Mouse (Mus musculus) forebrain, embryonic 14.5 days (tissue): ENCODE data around the gene Gemin7. TPM values are rescaled to one million over a fixed set of nuclear protein-coding genes. Genes with fewer than 3 reads are reported as not detected.

Experiments used
- ATAC-seq: fragments of 200-750 bp; cut with Nextera tagmentation; 2 replicates; pipeline ENCODE4 v1.8.0; 2017; ENCODE audit warnings: mild to moderate bottlenecking, moderate library complexity
- DNase-seq: peaks from one replicate; pipeline ENCODE4 v3.0.0-alpha.2; 2015; ENCODE audit warnings: low spot score
- H3K27ac ChIP-seq: fragments of 300-500 bp; sonication (generic); 2 replicates; pipeline ENCODE4 v1.5.1; 2014; ENCODE audit warnings: low read depth, mild to moderate bottlenecking, control low read depth, low read length, moderate library complexity
- H3K27me3 ChIP-seq: fragments of 300-500 bp; sonication (generic); replicated peaks from 2 replicates; pipeline ENCODE4 v1.6.1; 2014; ENCODE audit warnings: low read length, control low read depth, mixed read lengths; ENCODE audit not compliant: control insufficient read depth, insufficient read depth
- H3K36me3 ChIP-seq: fragments of 300-500 bp; sonication (generic); 2 replicates; pipeline ENCODE4 v1.6.1; 2014; ENCODE audit warnings: low read length, control low read depth; ENCODE audit not compliant: control insufficient read depth, insufficient read depth
- H3K4me1 ChIP-seq: fragments of 300-500 bp; sonication (generic); 2 replicates; pipeline ENCODE4 v1.6.1; 2014; ENCODE audit warnings: antibody characterized with exemption, low read length, control low read depth; ENCODE audit not compliant: control insufficient read depth, insufficient read depth
- H3K4me2 ChIP-seq: fragments of 300-500 bp; sonication (generic); 2 replicates; pipeline ENCODE4 v1.6.1; 2014; ENCODE audit warnings: mild to moderate bottlenecking, control low read depth, low read length
- H3K4me3 ChIP-seq: fragments of 300-500 bp; sonication (generic); 2 replicates; pipeline ENCODE4 v1.5.1; 2014; ENCODE audit warnings: low read depth, low read length, control low read depth
- H3K9ac ChIP-seq: fragments of 300-500 bp; sonication (generic); 2 replicates; pipeline ENCODE4 v1.6.1; 2014; ENCODE audit warnings: mild to moderate bottlenecking, low read length, control low read depth, moderate library complexity
- H3K9me3 ChIP-seq: fragments of 300-500 bp; sonication (generic); replicated peaks from 2 replicates; pipeline ENCODE4 v1.6.1; 2016; ENCODE audit warnings: low read length, control low read depth, mixed read lengths; ENCODE audit not compliant: control insufficient read depth
- WGBS: fragments of 180-500 bp; shearing (Covaris S2); extraction: QIAGEN DNeasy Blood & Tissue Kit; methylation state at CpG from one replicate; pipeline ENCODE4 v1.1.7; 2014; 5-methylcytosine and 5-hydroxymethylcytosine counted together
- polyA plus RNA-seq: library from polyadenylated mRNA; unstranded; fragments of >200 nt; fragmentation: Nextera tagmentation; extraction: Ambion mirVana; gene quantifications from 2 replicates; pipeline ENCODE4 v1.2.1, GENCODE M21; 2014

Gene Gemin7
- polyA plus RNA-seq, 1 experiment from 2014 or later: 146 TPM

DNA sequence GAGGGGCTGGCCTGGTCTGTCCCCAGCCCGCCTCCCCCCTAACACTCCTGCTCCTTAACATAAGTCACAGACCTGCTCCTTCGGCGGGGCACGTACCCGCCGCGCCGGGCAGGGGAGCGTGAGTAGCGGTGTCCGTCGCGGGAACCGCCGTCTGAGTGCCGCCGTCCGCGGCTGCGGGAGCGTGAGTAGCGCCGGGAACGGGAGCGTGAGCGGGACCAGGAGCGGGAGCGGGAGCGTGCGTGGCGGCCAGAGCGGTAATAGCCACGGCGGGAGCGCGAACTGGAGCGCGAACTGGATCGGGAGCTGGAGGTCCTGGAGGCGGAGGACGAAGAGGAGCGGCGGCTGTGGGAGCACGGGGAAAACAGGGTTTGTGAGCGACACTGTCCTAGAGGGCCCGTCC, 8.9 kb upstream of the Gemin7 start:
- no peaks in the 10 kb centered on the region for H3K4me1 ChIP-seq
- no peak overlapping the region for H3K4me3 ChIP-seq
- ATAC-seq: no peak
- H3K36me3 ChIP-seq: peaks cover 98% of the 10 kb centered on the region
- H3K27me3 ChIP-seq: no peaks in the 10 kb centered on the region
- 82% methylated on average over 44 of the region's 46 CpGs for WGBS
- DNase-seq: no peak
- no peak overlapping the region for H3K4me2 ChIP-seq
- no peak overlapping the region for H3K27ac ChIP-seq
- H3K9ac ChIP-seq: no peak overlapping the region
- H3K9me3 ChIP-seq: no peaks in the 10 kb centered on the region

DNA sequence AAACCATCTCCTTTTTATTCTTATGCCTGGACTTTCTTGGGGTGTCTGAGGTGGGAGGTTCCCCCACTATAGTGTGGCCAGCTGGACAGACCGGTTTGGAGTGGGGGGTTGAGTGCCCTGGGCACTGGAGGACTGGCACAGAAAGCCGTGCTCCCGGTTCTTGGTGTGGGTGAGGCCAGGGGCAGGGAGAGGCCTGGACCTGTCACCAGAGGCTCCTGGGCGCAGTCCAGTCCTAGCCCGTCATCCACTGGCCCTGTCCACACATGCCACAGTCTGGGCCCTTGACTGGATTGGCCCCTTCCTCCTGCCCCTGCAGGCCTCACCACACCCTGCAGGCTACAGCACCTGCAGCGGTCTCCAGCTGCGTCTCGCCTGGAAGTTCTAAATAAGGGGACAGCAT, 3.2 kb upstream of the Gemin7 start:
- Histone ChIP-seq H3K27ac (no peak overlapping the region), H3K4me2 (no peak overlapping the region), H3K36me3 (peaks cover 62% of the 10 kb centered on the region), H3K4me3 (no peak overlapping the region), H3K9ac (no peak overlapping the region), H3K27me3 (peaks cover 32% of the 10 kb centered on the region), H3K9me3 (no peaks in the 10 kb centered on the region), H3K4me1 (no peaks in the 10 kb centered on the region)
- DNase-seq (no peak), ATAC-seq (no peak)
- 85% methylated on average over 8 of the region's 8 CpGs for WGBS

- no peak overlapping the region for H3K4me3 ChIP-seq
- no peak overlapping the region for H3K4me2 ChIP-seq
- H3K4me1 ChIP-seq: no peaks in the 10 kb centered on the region
- ATAC-seq (no peak), DNase-seq (no peak)
- no peak overlapping the region for H3K9ac ChIP-seq
- peaks cover 36% of the 10 kb centered on the region for H3K27me3 ChIP-seq
- H3K27ac ChIP-seq: no peak overlapping the region
- H3K36me3 ChIP-seq: peaks cover 53% of the 10 kb centered on the region
- no peaks in the 10 kb centered on the region for H3K9me3 ChIP-seq
- 88% methylated on average over 10 of the region's 10 CpGs for WGBS
Measured at GRCm38 (mm10) chr7:19579751-19580150, 2.4 kb upstream of the Gemin7 start.

DNA sequence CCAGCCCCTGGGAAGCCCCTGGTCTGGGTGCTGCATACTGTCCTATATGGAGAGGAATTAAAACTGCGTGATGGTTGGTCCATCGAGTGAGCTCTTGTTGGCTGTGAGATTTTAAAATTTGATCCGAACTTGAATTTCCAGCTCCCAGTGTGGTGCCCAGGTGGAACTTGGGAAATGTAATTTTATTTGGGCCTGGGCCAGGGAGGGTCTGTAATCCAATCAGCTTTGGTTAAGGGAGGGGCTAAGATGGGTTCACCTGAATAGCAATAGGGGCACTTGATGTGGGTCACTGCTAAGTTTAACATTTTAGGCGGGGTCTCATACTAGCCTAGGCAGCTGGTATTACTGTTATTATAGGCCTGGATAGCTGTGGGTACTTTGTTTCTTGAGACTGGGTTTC, 1.0 kb upstream of the Gemin7 start:
- H3K4me3 ChIP-seq: no peak overlapping the region
- ATAC-seq (no peak), DNase-seq (no peak)
- no peaks in the 10 kb centered on the region for H3K9me3 ChIP-seq
- H3K36me3 ChIP-seq: peaks cover 40% of the 10 kb centered on the region
- H3K27me3 ChIP-seq: peaks cover 36% of the 10 kb centered on the region
- no peak overlapping the region for H3K27ac ChIP-seq
- no peak overlapping the region for H3K4me2 ChIP-seq
- WGBS: 68% methylated on average over 4 of the region's 4 CpGs
- H3K4me1 ChIP-seq: no peaks in the 10 kb centered on the region; the same call in 1 of the 2 replicates
- no peak overlapping the region for H3K9ac ChIP-seq

DNA sequence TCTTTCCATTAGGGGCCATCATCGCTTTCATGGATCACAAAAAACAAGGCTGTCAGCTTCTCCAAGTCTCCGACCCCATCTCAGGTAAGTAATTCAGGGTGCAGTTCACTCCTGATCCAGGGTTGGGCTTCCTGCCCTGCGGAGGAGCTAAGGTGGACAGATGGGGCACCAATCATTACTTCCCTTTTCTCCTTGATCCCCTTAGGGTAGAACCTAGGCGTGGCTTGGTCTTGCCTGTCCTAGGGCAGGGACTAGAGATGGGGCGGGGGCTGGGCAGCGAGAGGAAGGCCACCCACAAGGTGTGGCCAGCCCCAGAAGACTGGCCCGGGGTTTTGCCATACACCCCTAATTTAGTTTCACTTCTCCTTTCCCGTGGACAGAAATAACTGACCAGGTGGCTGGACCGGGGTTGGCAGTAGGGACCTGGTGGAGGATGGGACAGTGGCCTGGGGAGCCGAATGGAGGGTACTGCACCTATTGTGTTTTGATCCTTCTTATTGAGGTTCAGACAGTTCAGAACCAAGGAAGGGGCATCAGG, 551 bp upstream of the Gemin7 start:
- no peak for DNase-seq
- Histone ChIP-seq H3K4me3 (peak overlapping the region; percentile 21; the same call in 1 of the 2 replicates), H3K4me1 (no peaks in the 10 kb centered on the region; the same call in 1 of the 2 replicates), H3K9me3 (no peaks in the 10 kb centered on the region), H3K4me2 (peak overlapping the region; percentile 50), H3K27ac (no peak overlapping the region), H3K9ac (0 out of 2 replicates have a peak overlapping the region, but pooled peaks have one; percentile 8), H3K27me3 (peaks cover 36% of the 10 kb centered on the region), H3K36me3 (peaks cover 36% of the 10 kb centered on the region)
- ATAC-seq: no peak
- 18% methylated on average over 10 of the region's 10 CpGs for WGBS

DNA sequence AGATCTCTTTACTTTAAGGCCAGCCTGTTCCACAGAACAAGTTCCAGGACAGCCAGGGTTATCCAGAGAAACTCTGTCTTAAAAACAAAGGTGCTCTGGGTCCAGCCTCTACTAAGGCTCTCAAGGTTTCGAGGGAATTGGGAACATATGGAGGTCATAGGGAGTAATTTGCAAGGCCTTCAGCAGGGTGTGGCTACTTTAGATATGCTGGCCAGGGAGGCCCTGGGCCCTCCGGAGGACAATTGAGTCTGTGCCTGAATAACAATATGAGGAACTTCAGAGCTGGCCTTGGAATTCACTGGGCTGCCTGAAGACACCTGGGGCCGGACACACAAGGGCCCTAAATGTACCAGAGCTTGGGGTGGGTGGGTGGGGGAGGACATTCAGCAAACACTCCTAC, 1.8 kb downstream of the Gemin7 start:
- Histone ChIP-seq H3K27me3 (peaks cover 36% of the 10 kb centered on the region), H3K27ac (no peak overlapping the region), H3K4me3 (no peak overlapping the region), H3K4me1 (peaks cover 7% of the 10 kb centered on the region), H3K9me3 (no peaks in the 10 kb centered on the region), H3K4me2 (no peak overlapping the region), H3K36me3 (peaks cover 13% of the 10 kb centered on the region), H3K9ac (no peak overlapping the region)
- 59% methylated on average over 3 of the region's 3 CpGs for WGBS
- ATAC-seq: no peak
- no peak for DNase-seq

GRCm38 (mm10) chr7:19573776-19574140, 3.6 kb downstream of the Gemin7 start:
- no peak overlapping the region for H3K27ac ChIP-seq
- H3K4me2 ChIP-seq: peak overlapping the region; percentile 77
- DNase-seq: no peak
- WGBS: 22% methylated on average over 16 of the region's 16 CpGs
- H3K36me3 ChIP-seq: peaks cover 14% of the 10 kb centered on the region
- peak overlapping the region; percentile 83 for H3K9ac ChIP-seq
- peaks cover 7% of the 10 kb centered on the region for H3K4me1 ChIP-seq
- H3K27me3 ChIP-seq: peaks cover 35% of the 10 kb centered on the region
- no peak; the same call in none of the 2 replicates for ATAC-seq
- H3K9me3 ChIP-seq: no peaks in the 10 kb centered on the region
- peak overlapping the region; percentile 59 for H3K4me3 ChIP-seq

GRCm38 (mm10) chr7:19572926-19573775, 4.2 kb downstream of the Gemin7 start:
- H3K9ac ChIP-seq: peak overlapping the region; percentile 83
- peak overlapping the region; percentile 77 for H3K4me2 ChIP-seq
- no peaks in the 10 kb centered on the region for H3K9me3 ChIP-seq
- H3K4me1 ChIP-seq: peaks cover 7% of the 10 kb centered on the region
- H3K4me3 ChIP-seq: peak overlapping the region; percentile 59
- peak overlapping the region; percentile 61; the same call in 1 of the 2 replicates for H3K27ac ChIP-seq
- WGBS: under 1% methylated on average over 50 of the region's 53 CpGs
- H3K27me3 ChIP-seq: peaks cover 29% of the 10 kb centered on the region
- DNase-seq (peak; percentile 72), ATAC-seq (peak; percentile 91)
- H3K36me3 ChIP-seq: peaks cover 17% of the 10 kb centered on the region

DNA sequence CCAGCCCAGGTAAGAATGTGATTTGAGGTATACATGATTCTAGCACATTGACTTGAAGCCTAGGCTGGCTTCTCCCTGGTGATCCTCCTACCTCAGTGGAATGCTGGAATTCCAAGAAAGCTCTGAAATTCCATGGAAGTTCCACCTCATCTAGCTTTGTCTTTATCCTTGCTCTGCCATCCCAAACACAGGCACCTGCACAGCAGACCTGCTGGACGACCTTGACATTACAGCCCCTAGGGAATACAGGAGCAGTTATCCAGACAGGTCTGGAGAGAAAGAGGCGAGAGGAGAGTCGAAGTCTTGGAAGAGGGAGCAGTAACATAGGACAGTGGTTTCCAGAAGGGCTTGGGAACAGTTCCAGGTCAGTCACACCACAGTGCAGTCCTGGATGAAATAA, 7.7 kb downstream of the Gemin7 start:
- Histone ChIP-seq H3K9me3 (no peaks in the 10 kb centered on the region), H3K9ac (no peak overlapping the region), H3K4me2 (no peak overlapping the region), H3K4me1 (peaks cover 7% of the 10 kb centered on the region), H3K27ac (no peak overlapping the region), H3K27me3 (no peaks in the 10 kb centered on the region), H3K36me3 (peaks cover 30% of the 10 kb centered on the region), H3K4me3 (no peak overlapping the region)
- ATAC-seq (no peak), DNase-seq (no peak)
- 84% methylated on average over 3 of the region's 3 CpGs for WGBS
